Mouse (Mus musculus) heart, embryonic 14.5 days (tissue): ENCODE measurements around the gene Ggcx. TPM values are rescaled to one million over a fixed set of nuclear protein-coding genes. Genes with fewer than 3 reads are reported as not detected.

Experiments used
- ATAC-seq: fragments of 200-750 bp; cut with Nextera tagmentation; 2 replicates; pipeline ENCODE4 v1.8.0; 2017; ENCODE audit warnings: low read depth, moderate TSS enrichment; ENCODE audit not compliant: insufficient number of reproducible peaks, insufficient read depth, low FRiP score
- H3K27ac ChIP-seq, 2 experiments: fragments of 200-500 bp in 1 of 2; fragments of 300-500 bp in 1 of 2; sonication (generic) in 1 of 2; replicated peaks in 1 of 2; 2 replicates each; pipeline ENCODE4 v1.5.1; 2012 to 2014; ENCODE audit warnings: low read depth in 2 of 2, low read length in 2 of 2, control low read depth in 1 of 2, mild to moderate bottlenecking in 1 of 2, mixed read lengths in 1 of 2; ENCODE audit not compliant: control insufficient read depth in 1 of 2, insufficient read depth in 1 of 2
- H3K27me3 ChIP-seq: fragments of 300-500 bp; sonication (generic); 2 replicates; pipeline ENCODE4 v1.6.1; 2014; ENCODE audit warnings: mild to moderate bottlenecking, low read length, control low read depth; ENCODE audit not compliant: control insufficient read depth, insufficient read depth
- H3K36me3 ChIP-seq: fragments of 300-500 bp; sonication (generic); 2 replicates; pipeline ENCODE4 v1.6.1; 2014; ENCODE audit warnings: mild to moderate bottlenecking, control low read depth, low read length, mixed read lengths; ENCODE audit not compliant: control insufficient read depth, insufficient read depth
- H3K4me1 ChIP-seq, 2 experiments: fragments of 200-500 bp in 1 of 2; fragments of 300-500 bp in 1 of 2; sonication (generic) in 1 of 2; 2 replicates each; pipeline ENCODE4 v1.6.1; 2012 to 2014; ENCODE audit warnings: low read length in 2 of 2, control low read depth in 1 of 2, mixed read lengths in 1 of 2; ENCODE audit not compliant: control insufficient read depth in 2 of 2, insufficient read depth in 2 of 2
- H3K4me2 ChIP-seq: fragments of 300-500 bp; sonication (generic); 2 replicates; pipeline ENCODE4 v1.6.1; 2014; ENCODE audit warnings: mild to moderate bottlenecking, low read length
- H3K4me3 ChIP-seq, 2 experiments: fragments of 200-500 bp in 1 of 2; fragments of 300-500 bp in 1 of 2; sonication (generic) in 1 of 2; 2 replicates each; pipeline ENCODE4 v1.5.1; 2012 to 2014; ENCODE audit warnings: low read length in 2 of 2, mild to moderate bottlenecking in 2 of 2, control low read depth in 1 of 2, low read depth in 1 of 2, moderate library complexity in 1 of 2; ENCODE audit not compliant: control insufficient read depth in 1 of 2, insufficient read depth in 1 of 2
- H3K9ac ChIP-seq: fragments of 300-500 bp; sonication (generic); 2 replicates; pipeline ENCODE4 v1.6.1; 2014; ENCODE audit warnings: mild to moderate bottlenecking, low read length
- H3K9me3 ChIP-seq: fragments of 300-500 bp; sonication (generic); 2 replicates; pipeline ENCODE4 v1.6.1; 2016; ENCODE audit warnings: low read length, control low read depth; ENCODE audit not compliant: control insufficient read depth
- WGBS: fragments of 180-500 bp; shearing (Covaris S2); extraction: QIAGEN DNeasy Blood & Tissue Kit; methylation state at CpG from one replicate; pipeline ENCODE4 v1.1.7; 2014; 5-methylcytosine and 5-hydroxymethylcytosine counted together
- polyA plus RNA-seq: library from polyadenylated mRNA; unstranded; fragments of >200 nt; fragmentation: Nextera tagmentation; extraction: Ambion mirVana; gene quantifications from 2 replicates; pipeline ENCODE4 v1.2.1, GENCODE M21; 2014

Gene Ggcx
- polyA plus RNA-seq, 1 experiment from 2014 or later: 24.1 TPM

- H3K4me3 ChIP-seq: peak within 1 kb of the TSS; percentile 65 to 91
- peak within 1 kb of the TSS; percentile 77 for H3K9ac ChIP-seq
Observed at GRCm38 (mm10) chr6:72380131-72380770, 33.9 kb upstream of the Ggcx start, which contains the start of gene Vamp5. TSS of gene Vamp5 (minus strand) at chr6:72380468.

GRCm38 (mm10) chr6:72382494-72382893 is 31.6 kb upstream of the Ggcx start:
- WGBS: 75% methylated on average over 6 of the region's 6 CpGs
- Histone ChIP-seq H3K9ac (no peak overlapping the region), H3K9me3 (no peaks in the 10 kb centered on the region), H3K4me2 (no peak overlapping the region), H3K36me3 (peaks cover 28% of the 10 kb centered on the region), H3K4me3 (no peak overlapping the region), H3K4me1 (peaks cover 3 to 4% of the 10 kb centered on the region in 2 experiments; a peak in 2 of 4 replicates), H3K27me3 (no peaks in the 10 kb centered on the region), H3K27ac (no peak overlapping the region)
- no peak for ATAC-seq

More at GRCm38 (mm10) chr6:72380131-72380770, 33.9 kb upstream of the Ggcx start, which contains the start of gene Vamp5:
- peak; percentile 80 for ATAC-seq
- no peaks in the 10 kb centered on the region for H3K9me3 ChIP-seq
- peak within 1 kb of the TSS; percentile 85 to 94 for H3K27ac ChIP-seq
- no peaks in the 10 kb centered on the region for H3K27me3 ChIP-seq
- H3K4me2 ChIP-seq: peak within 1 kb of the TSS; percentile 68
- H3K36me3 ChIP-seq: peaks cover 11% of the 10 kb centered on the region
- WGBS: 1% methylated on average over 48 of the region's 49 CpGs
- H3K4me1 ChIP-seq: peaks cover 3 to 4% of the 10 kb centered on the region in 2 experiments; a peak in 2 of 4 replicates

GRCm38 (mm10) chr6:72383142-72383820 is 30.8 kb upstream of the Ggcx start:
- Histone ChIP-seq H3K4me1 (peaks cover 3 to 6% of the 10 kb centered on the region in 2 experiments; a peak in 2 of 4 replicates), H3K27ac (no peak overlapping the region), H3K4me3 (no peak overlapping the region), H3K9ac (no peak overlapping the region), H3K9me3 (no peaks in the 10 kb centered on the region), H3K4me2 (no peak overlapping the region), H3K36me3 (peaks cover 33% of the 10 kb centered on the region), H3K27me3 (no peaks in the 10 kb centered on the region)
- ATAC-seq: no peak
- 76% methylated on average over 6 of the region's 6 CpGs for WGBS

- ATAC-seq: no peak
- Histone ChIP-seq H3K27me3 (no peaks in the 10 kb centered on the region), H3K4me2 (no peak overlapping the region), H3K27ac (no peak overlapping the region), H3K4me3 (no peak overlapping the region), H3K36me3 (peaks cover 37% of the 10 kb centered on the region), H3K9ac (no peak overlapping the region), H3K4me1 (peaks cover 6 to 8% of the 10 kb centered on the region in 2 experiments; a peak in 2 of 4 replicates), H3K9me3 (no peaks in the 10 kb centered on the region)
- 86% methylated on average over 7 of the region's 7 CpGs for WGBS
Observed at GRCm38 (mm10) chr6:72383952-72384351, 30.2 kb upstream of the Ggcx start.

GRCm38 (mm10) chr6:72385258-72385657 is 28.9 kb upstream of the Ggcx start:
- 60% methylated on average over 4 of the region's 4 CpGs for WGBS
- no peak overlapping the region for H3K27ac ChIP-seq
- H3K4me3 ChIP-seq: no peak overlapping the region
- H3K9me3 ChIP-seq: no peaks in the 10 kb centered on the region
- H3K4me2 ChIP-seq: no peak overlapping the region
- no peaks in the 10 kb centered on the region for H3K27me3 ChIP-seq
- H3K9ac ChIP-seq: no peak overlapping the region
- no peak for ATAC-seq
- peaks cover 7 to 9% of the 10 kb centered on the region in 2 experiments; a peak in 3 of 4 replicates for H3K4me1 ChIP-seq
- H3K36me3 ChIP-seq: peaks cover 37% of the 10 kb centered on the region

DNA sequence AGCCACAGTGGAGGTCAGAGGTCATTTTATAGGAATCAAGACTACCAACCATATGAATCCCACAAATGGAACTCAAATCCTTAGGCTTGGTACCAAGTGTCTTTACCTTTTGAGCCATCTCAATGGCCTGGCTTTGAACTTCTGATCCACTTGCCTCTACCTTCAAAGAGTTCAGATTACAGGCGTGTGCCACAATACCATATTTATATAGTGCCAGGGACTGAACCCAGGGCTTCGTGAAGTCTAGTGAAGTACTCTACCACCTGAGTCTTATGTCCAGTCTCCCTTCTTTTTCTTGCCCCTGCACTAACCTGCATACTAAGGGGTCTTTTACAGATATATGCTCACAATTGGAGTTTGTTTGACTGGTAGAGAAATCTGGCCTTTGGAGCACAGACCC is 27.5 kb upstream of the Ggcx start:
- 84% methylated on average over 2 of the region's 2 CpGs for WGBS
- Histone ChIP-seq H3K9ac (no peak overlapping the region), H3K9me3 (no peaks in the 10 kb centered on the region), H3K27me3 (no peaks in the 10 kb centered on the region), H3K36me3 (peaks cover 37% of the 10 kb centered on the region), H3K27ac (no peak overlapping the region), H3K4me3 (no peak overlapping the region), H3K4me2 (no peak overlapping the region), H3K4me1 (peaks cover 12 to 13% of the 10 kb centered on the region in 2 experiments; a peak in 3 of 4 replicates)
- ATAC-seq: no peak

GRCm38 (mm10) chr6:72387816-72388215 is 26.3 kb upstream of the Ggcx start:
- no peak for ATAC-seq
- Histone ChIP-seq H3K4me3 (no peak overlapping the region), H3K4me2 (no peak overlapping the region), H3K9ac (no peak overlapping the region), H3K27ac (no peak overlapping the region), H3K9me3 (no peaks in the 10 kb centered on the region), H3K36me3 (peaks cover 37% of the 10 kb centered on the region), H3K27me3 (no peaks in the 10 kb centered on the region), H3K4me1 (peaks cover 12 to 13% of the 10 kb centered on the region in 2 experiments; a peak in 3 of 4 replicates)
- 82% methylated on average over 3 of the region's 3 CpGs for WGBS
